Mouse (Mus musculus): ENCODE results near the gene Ptgs1.
"Not testable (repeated sequence)": the region's sequence is repeated elsewhere in the genome, so short reads cannot be mapped to it uniquely, and the experiment has no call there.

Gene Ptgs1

GRCm38 (mm10) chr2:36230366-36230765 is at the start of gene Ptgs1:
Gene Ptgs1 (plus strand): TSS chr2:36230426.
- peak; percentile 22 to 40 for DNase-seq

DNA sequence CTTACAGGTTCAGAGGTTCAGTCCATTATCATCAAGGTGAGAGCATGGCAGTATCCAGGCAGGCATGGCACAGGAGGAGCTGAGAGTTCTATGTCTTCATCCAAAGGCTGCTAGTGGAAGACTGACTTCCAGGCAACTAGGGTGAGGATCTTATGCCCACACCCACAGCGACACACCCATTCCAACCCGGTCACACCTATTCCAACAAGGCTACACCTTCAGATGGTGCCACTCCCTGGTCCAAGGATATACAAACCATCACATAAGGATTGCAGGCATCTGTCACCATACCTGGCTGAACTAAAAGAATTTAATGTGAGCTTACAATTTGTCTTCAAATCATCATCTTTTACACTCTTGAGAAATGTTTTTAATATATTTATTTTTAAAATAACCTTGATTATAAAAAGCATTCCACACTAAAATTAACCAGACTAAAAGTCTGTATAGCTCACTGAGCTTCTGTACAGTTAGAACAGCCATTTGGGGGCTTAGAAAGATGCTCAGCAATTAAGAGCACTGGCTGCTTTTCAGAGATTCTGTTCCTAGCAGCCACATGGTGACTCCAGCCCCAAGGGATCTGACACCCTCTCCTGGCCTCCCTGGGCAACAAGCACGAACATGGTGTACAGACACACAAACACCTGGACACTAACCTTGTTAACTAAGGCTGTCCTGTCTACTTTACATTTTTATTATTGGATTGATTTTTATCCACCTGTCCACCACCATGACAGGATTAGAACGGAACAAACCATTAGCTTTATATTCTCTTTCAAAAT is 48.4 kb upstream of the Ptgs1 start:
- DNase-seq = not testable (repeated sequence)

- DNase-seq = no peak
These were observed 46.9 kb upstream of the Ptgs1 start for GRCm38 (mm10) chr2:36183278-36183677.

DNA sequence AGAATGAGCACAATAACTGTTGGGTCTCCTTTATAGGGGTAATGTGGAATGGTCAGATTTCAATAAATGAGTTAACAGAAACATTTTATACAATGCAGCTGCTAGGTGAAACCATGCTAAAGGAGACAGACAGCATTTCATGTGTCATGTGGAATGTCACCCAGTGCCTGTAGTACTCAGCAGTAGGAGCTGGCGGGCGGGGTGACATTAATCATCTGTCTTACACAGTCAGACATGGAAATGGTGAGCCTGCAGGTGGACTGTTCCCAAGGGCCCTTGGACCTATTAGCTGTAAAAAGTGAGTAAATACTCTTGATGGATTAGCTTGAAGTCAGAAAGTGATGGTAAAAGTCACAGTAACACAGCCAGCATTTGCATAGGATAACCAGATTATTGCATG is 46.0 kb upstream of the Ptgs1 start:
- DNase-seq = no peak

DNA sequence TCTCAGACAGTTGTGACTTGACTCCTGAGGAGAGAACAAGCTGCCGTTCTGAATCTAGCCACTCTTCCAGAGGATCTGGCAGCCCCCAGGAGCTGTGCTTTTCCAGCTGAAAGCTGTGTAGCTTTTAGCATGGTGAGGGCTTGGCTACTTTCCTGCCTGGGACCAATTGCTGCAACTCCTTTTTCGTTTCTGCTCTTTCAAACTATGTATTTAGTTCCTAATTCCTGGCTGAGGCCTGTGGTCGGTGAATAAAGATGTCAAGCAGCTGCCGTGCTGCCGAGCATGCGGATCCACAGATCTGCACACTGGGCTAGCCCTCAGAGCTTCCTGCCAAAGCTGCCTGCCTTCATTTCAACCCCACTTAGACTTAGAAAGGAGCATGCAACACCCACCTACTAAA is 45.4 kb upstream of the Ptgs1 start:
- no peak for DNase-seq

GRCm38 (mm10) chr2:36189200-36189599 is 41.0 kb upstream of the Ptgs1 start:
- DNase-seq = not testable (repeated sequence)

DNA sequence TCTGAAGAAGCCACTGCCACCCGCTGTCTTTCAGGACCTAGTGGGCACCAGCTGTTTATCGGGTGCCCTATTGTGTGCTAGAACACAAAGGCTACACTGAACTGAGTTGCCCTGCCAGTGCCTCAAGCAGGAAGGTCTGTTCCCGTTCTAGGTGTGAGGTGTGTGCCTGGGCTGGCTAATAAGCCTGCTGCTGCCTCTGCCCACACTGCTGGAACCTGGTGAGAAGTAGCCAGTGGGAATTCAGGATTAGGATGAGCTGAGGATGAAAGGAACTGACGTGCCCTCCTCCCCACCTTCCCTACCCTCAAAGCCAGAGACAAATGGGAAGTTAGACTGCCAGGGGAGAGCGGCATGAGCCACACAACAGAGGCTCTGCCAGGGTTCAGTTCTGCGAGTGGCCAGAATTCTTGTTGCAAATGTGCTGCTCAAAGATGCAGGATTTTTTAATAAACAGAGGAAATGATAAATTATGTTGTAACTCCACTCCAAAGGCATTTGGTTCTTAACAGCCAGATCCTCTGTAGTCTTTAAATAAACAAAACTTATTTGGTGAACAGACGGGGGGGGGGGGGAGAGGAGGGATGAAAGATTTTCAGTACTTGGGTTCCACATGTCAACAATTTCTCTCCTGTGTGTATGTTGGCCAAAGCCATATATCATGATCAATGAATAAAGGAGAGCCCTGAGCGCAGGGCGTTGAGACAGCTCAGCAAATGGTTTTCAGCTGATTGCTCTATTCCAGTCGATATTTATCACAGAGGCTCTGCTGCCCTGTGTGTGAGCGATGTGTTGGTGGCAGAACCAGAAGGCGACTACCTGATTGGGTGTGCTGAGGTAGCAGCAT is 38.9 kb upstream of the Ptgs1 start:
- DNase-seq = no peak

GRCm38 (mm10) chr2:36197021-36197420 is 33.2 kb upstream of the Ptgs1 start:
- no peak for DNase-seq

DNA sequence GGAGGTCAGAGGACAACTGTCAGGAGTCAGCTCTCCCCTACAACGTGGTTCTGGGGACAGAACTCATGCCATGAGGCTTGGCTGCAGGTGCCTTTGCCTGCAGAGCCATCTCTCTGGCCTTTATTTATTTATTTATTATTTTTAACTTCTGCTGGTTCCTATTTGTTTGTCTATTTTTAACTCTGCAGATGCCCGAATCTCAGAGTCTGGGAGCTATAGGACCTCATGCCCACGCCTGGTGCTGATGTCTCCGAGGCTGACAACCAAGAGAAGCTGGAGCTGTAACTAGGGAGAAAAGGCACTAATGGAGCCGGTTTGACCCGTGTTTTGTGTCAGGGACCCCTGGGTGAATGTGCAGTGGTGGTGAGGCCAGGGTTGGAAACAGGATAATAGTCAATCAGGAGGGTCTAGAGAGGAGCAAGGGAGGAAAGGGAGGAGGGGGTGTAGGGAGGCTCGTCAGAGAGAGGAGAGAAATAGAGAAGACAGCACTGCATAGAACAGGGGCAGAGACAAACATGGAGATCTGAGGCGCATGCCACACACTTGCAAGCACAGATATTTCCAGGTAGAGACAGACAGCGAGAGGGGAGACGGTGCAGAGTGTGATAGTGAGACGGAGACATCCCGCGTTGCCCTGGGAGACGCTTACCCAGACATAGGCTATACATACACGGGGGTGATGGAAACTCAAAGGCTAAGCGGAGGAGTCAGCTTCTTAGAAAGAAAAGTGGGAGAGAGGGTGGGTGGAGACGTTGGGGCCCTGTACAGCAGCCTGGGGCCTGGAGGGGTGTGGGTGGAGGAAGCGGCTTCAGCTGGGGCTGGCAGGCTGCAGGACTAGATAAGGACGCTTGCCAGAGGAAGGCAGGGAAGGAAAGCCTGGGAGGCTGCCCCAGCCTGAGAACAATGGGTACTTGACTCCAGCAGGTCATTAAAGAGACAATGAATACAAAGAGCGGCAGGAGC is 32.0 kb upstream of the Ptgs1 start:
- no peak for DNase-seq

- DNase-seq = no peak
These were observed 31.4 kb upstream of the Ptgs1 start for GRCm38 (mm10) chr2:36198882-36199262.

GRCm38 (mm10) chr2:36200813-36201212 is 29.4 kb upstream of the Ptgs1 start:
- no peak for DNase-seq

DNA sequence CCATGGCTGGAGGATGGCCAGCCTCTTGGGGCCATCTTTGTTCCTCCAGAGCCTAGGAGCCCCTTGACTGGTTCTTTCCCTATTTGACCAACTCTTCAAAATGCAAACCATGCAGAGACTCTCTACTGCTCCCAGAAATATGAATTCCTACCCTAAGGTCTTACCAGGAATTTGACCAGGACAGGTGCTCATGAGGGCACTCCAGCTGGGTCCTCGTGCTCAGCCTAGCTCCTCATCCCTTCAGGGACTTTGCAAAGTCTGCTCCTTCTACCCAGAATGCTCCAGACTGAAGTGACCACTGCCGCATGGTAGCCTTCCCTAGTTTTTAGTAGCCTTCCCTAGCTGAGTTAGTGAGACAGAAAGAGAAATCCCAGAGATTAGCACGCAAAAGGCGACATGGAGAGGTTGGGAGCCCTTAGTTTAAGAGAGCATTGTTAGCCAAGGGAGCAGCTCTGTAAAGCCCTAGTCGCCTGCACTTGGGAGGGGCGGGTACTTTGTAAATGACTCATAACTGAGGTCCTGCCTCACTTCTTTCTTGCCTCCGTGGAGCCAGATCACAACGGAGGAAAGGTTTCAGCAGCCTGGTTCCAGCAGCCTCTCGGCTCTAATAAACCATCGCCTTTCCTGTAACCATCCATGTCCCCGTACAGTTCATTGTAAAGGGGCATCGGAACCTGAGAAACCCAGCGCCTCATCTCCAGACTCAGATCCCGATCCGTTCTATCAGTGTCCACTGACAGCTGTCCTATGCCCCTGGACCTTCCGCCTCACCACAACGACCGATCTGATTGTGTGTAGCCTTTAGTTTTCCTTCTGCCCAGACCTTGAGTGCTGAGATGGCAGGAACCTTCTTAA is 28.2 kb upstream of the Ptgs1 start:
- DNase-seq = no peak

- DNase-seq = no peak
These were observed 27.7 kb upstream of the Ptgs1 start for GRCm38 (mm10) chr2:36202611-36202880.

DNA sequence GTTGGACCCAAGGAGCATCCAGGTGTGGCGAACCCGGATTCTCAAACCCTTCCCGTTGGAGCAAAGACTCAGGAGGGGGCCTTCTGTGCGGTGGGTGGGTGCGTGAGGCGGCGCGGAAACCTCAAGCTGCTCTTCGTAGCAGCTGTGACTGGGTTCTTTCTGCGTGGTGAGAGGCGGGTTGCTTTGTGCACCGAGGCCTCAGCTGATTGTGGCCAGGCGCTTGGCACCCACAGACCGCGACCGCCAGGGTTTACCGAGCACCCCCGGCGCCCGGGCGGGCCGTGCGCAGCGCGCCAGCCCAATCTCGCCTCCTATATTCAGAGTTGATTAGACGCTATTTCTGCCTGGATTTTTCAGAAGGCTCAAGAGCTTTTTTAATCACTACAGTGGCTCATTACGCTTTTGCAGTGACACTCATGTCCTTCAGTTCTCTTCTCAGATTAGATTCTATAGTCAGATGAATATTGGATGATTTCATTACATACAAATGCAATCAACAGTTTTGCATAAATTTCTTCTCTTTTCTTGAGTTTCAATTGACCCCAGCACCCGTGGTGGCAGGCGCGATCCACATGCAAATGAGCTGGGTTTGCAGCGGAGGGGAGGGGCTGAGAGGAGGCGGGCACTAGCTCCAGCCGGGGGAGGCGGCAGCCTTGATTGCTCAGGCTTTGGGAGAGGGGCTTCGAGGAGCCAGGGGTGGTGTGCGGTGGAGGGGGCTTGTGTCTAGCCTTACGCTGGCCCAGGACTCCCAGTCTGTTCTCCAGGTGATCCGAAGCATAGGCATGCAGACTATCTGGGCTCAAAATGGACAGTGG is 27.0 kb upstream of the Ptgs1 start:
- DNase-seq = peak; percentile 41 to 52

- DNase-seq = no peak
These were observed 25.6 kb upstream of the Ptgs1 start for GRCm38 (mm10) chr2:36204595-36204994.

- DNase-seq = no peak
These were observed 23.2 kb upstream of the Ptgs1 start for GRCm38 (mm10) chr2:36207071-36207470.

DNA sequence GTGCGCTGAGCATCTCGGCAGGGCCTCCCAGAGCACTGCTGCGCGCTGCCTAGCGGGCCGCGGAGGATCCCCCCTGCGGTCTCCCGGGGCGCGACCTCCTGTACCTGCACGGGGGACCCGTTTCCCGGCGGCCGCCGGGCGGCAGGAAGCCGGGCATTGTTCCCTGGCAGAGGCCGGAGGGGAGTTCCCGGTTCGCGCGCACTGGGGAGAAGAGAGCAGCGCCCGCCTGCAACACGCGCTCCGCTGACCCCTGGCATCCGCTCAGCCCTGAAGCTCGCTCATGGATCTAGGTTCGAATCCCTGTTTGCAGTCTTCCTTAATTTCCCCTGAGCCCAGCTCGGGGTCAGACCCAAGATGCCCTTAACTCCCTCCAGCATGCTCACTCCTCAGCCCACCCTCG is 19.4 kb upstream of the Ptgs1 start:
- no peak for DNase-seq

GRCm38 (mm10) chr2:36211785-36212184 is 18.4 kb upstream of the Ptgs1 start:
- no peak for DNase-seq

DNA sequence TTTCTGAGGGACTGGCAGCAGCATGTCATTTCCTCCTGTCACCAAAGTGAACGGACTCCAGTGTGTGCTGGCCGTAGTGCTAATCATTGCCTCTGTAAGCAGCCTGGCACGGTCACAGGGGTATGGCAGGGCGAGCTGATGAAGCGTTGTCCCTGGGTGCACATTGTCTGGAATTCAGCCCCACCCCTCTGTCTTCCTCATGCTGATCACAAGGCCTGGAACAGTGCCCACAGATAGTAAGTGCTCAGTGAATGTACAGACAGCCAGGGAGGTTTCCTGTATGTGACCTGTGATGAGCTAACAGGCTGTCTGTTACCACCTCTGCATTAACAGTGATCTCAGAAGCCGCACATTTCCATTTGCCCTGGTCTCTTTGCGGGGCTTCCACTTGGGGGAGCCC is 17.1 kb upstream of the Ptgs1 start:
- no peak for DNase-seq

DNA sequence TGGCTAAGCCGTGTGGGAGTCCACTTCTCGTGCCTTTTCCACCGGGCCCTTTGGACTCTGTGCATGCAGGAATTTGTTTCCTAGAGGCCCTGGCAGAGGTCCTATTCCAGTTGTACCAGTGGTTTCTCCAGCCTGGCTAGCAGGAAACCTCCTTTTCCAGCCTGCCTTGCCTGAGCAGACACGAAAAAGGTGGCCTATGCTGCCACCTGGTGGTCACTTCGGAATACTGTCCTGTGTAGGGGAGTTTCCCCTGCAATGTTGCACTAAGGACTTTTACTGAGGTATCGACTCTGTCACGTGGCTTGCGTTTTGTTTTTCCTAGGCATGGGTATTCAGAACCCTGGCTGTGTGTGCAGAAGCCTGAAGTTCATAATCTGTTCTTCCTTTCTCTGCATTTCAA is 16.2 kb upstream of the Ptgs1 start:
- peak; percentile 56 to 74 for DNase-seq

- no peak for DNase-seq
These were observed 15.8 kb upstream of the Ptgs1 start for GRCm38 (mm10) chr2:36214425-36214824.

All from spleen, adult 18-20 months (tissue).